Mouse (Mus musculus) kidney, adult 9 months (tissue): ENCODE results near the gene Abca9.

Experiments
- DNase-seq: peaks from one replicate; pipeline ENCODE4 v3.0.0; 2022

Abca9 gene

DNA sequence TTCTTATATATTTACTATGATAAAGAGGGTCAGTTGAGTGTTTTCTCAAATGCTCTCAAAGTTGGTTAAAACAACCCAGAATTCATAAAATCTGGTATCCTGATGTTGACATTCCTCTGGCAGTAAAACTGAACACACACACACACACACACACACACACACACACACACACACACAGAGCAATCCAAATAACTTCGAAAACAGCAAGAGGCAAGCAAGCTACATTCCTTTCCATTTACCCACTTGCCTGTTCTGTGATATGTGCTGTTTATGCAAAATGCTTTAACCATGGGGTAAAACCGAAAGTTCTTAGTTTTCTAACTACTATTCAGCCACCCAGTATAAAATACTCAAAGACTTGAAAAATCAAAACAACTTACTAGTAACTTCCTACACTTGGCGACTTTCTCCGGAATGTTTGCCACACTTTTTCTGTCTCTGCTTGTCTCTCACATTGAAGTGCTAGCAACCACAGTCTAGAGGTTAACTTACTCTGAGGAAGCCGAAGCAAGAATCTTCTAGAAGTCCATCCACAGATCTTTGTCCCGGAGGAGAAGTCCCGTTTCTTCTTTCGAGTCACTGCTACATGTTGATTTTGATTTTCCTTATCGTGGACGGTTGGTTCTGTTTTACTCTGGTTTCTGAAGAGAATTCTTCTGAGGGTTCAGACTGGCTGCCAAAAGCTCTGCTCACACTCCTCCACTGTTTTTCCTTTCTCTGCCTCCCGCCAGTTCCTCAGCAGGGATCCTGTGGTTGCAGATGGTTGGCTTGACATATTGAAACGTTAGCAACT is at the start of gene Abca9:
Gene Abca9, minus strand, starts transcription at position 738 of the 793 bp plus-strand sequence.
- DNase-seq, result peak; percentile 9

DNA sequence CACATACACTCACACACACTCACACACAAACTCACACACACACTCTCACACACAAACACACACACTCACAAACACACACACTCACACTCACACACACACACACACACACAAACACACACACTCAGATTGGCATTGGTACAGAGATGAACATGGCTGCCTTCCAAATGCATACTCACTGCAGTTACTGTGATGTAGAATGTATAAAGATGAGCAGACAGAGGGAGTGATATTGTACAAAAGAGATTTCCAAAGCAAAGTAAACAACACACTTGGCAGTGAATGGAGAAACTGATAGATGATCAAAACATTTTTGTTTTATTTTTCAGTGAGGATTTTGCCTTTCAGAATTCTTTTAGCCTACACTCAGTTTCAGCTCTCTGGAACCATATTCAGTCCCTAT is 49.1 kb upstream of the Abca9 start:
- DNase-seq, result no peak

DNA sequence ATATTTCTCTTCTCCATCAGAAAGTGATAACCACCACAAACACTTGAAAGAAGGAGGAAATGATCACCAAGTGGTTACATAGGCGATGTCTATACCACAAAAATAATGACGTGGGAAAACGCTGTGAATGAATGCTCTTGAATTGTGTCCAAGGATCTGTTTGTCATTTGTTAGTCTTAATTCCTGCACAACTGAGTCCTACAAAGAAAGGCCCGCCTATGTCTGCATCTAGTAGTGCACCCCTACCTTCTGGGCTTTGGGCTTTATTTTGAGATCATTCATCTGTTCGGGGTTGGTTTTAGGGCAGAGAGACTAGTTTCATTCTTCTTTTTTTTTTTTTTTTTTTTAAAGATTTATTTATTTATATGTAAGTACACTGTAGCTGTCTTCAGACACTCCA is 35.9 kb upstream of the Abca9 start:
- no peak for DNase-seq

DNA sequence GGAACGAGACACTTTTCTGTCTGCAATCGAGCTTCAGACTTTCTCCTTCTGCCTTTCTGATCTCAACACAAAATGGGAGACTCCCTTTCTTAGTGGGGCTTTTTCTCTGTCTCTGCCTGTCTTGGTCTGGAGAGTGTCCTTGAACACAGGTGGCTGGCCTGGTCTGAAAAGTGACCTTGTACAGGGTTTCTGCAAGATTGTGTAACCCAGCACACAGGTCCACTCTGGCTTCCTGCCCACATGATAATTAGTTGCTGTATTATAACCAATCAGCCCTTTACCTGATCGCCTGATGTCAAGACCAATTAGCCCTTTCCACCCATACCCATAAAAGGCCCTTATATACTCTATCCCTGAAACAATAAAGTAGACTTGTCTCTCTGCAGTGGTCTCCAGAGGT is 30.9 kb upstream of the Abca9 start:
- DNase-seq, result no peak

DNA sequence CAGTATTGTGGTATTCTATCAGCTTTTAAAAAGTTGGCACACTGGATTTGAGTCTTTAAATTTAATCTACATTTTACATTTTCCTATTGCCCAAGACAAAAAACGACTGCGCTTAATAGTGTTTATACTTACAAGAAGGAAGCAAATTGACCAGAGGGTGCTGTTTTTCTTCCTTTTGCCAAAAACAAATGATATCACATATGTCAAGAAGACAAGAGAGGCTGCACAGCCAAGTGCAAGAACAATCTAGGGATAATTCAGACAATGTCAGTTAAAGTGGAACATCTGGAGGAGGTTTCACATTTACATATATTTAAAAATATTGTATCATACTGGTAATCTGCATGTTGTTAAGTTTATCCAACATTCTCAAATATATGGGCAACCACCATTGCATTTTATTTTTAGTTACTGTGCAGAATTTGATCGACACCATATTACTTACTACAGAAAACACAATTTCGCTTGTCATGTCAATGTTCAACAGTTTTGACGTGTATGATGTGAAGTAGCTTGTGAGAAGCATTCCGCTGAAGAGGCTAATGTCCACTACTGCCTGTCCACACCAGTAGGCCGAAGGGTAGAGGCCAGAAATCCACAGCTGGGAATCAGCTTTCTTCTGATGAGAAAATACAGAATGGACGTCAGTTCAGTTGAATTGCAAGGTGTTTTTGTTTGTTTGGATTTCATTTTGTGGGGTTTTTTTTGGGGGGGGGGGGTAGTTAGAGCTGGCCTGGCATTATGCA is 28.7 kb upstream of the Abca9 start:
- no peak for DNase-seq

DNA sequence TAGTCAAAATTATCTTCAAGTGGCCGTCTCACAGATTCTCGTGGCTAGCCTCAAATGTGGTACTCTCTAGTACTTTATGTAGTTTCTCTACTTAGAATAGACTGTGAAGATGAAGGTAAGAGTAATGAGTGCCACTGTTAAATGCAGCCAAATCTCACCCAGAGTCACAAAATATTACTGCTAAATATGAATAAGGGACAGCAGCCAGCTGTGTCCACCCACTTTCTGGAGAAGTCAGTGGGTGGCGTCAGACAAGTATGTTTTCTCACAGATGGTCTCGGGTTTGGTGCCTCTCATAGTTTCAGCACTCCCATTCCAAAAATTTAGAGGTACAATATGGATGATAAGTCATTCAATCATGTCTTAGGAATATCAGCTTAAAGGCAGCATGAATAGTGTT is 27.3 kb upstream of the Abca9 start:
- no peak for DNase-seq

DNA sequence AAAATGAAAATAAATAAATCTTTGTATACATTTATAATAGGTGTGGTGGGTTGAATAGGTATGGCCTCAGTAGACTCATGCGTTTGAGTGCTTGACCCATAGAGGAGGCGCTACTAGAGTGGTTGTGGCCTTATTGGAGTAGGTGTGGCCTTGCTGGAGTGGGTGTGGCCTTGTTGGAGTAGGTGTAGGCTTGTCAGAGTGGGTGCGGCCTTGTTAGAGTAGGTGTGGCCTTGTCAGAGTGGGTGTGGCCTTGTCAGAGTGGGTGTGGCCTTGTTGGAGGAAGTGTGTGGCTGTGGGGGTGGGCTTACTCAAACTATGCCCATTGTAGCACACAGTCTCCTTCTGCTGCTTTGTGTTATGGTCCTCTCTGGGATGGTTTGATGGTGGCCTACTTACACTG is 3.2 kb upstream of the Abca9 start:
- DNase-seq, result no peak

DNA sequence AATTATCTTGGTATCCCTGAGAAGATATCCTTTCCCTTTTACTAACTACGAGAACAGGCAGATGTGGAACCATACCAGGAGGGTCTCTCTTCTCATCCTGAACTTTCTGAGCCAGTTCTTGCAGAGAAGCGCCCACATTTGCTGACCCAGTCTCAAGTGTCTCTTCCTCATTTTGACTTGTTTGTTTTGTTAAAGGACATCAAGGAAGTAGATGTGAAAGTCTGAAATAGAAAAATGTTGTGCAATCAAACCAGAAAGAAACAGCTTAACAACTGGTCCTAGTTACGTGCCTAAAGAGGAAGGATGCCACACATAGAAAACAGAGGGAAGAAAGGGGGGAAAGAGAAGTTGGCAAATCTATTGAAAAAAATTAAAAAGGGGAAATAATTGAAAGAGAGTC is 2.2 kb downstream of the Abca9 start:
- DNase-seq, result no peak

DNA sequence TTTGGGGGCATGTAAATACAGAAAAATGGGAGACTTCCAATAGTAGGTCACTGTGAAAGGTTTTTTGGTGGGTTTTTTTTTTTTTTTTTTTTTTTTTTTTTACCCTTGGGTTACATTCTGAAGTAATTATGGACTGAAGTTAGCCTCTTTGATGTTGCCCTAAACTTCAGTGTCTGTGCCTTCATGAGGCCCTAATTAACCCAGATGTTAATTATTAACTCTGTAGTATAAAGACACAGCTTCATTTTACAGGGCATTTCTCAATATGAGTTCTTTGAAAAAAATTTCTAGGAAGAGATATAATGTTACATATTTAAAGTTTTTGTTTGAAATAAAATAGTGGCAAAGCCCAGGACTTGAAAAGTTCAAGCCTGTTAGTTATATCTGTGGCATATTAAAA is 2.6 kb downstream of the Abca9 start:
- no peak for DNase-seq

DNA sequence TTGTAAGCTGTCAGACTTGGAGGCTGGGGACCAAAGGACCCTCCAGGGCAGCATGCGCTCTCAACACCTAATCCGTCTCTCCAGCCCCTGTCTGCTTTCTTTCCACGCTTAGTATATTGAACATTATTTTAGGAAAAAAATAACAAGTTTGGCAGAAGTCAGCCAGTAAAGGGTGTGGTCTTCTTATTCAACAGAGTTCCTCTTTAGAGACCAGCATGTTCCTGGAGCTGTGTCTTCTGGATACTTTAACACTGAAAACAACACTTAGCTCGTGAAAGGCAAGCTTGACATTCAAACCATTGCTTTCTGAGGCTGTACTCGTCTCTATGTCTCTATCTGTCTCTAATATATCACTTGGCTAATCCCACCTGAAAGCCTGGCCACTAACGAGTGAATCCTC is 10.9 kb downstream of the Abca9 start:
- DNase-seq, result no peak

DNA sequence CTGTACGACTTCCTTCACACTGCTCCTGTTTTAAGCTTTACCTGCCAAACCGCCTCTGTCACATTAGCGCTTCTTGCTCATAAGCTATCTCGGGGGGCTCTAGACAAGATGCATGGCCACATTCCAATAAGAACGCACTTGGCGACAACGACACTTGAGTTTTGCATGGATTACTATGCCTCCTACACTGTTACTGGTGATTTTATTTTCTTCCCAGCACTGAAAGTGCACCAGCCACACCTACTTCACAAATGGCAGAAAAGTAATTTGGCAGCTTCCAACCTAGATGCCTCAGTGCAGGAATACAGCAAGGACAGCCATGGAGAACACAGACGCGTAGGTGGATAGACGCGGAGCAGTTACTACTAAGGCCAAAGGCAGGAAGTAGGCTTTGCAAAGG is 12.0 kb downstream of the Abca9 start:
- DNase-seq, result no peak

DNA sequence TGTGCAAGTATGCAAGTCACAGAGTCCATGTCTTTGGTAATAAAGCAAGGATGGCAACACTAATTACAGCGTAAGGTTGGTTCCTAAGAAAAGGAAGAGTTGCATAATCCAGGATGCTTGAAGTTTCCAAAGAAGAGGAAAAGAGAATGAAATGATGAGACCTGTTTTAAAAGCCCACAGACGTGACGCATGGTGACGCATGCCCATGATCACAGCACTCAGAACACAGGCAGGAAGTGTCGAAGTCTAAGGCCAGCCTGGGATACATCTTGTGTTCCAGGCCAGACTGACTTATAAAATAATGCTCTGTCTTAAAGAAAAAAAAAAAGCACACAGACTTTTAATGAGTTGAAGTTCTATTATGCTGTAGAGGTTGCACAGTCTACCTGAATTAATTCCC is 20.4 kb downstream of the Abca9 start:
- DNase-seq, result no peak

DNA sequence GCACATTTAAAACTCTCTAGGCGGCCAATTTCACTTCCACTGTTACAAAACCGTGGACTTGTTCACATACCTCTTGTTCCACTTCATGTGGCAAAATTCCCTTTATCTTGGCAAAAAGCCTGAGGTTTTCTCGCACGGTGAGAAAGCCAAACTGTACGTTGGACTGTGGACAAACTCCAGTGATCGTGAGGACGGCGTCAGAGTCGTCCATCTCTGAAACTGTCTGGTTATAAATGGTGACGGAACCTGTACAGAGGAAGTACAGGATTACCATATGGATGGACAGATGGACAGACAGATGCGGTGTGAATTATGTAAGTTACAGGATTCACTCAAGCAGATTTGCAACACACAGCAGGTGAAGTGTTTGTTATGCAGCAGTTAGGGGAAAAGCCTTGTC is 22.6 kb downstream of the Abca9 start:
- peak; percentile 70 for DNase-seq

DNA sequence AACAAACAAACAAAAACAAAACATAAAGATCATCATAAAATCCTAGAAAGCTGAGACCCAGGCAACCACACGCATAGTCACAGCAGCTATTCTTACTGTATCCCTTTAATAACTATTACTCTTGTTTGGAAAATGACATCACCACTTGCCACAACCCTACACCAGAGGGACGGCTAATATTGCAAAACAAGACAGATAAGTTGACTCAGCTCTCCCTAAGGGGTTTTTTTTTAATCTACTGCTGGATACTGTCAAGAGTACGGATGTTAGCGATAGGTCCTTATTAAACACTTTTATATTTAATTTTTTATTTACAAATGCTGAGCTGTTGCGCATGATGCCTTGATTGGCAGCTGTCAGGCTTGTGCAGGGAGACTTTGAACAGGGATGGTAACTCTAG is 37.2 kb downstream of the Abca9 start:
- DNase-seq, result no peak

DNA sequence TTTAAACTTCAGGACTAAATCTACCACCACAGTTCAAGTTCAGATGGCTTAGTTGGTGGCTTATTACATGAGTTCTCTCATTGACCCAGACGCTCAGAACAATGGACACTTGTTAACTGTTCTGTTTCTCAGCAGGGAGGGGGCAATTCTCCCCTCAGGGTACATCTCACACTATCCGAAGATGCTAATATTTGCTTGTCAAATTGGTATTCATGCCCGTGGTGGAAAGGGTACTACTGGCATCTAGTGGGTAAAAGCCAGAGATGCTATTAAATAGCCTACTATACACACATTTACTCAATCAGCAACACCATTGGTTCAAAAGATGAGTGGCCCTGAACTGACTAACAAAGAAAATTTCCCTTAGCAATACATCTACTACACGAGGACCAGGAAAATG is 56.9 kb downstream of the Abca9 start:
- DNase-seq, result no peak

DNA sequence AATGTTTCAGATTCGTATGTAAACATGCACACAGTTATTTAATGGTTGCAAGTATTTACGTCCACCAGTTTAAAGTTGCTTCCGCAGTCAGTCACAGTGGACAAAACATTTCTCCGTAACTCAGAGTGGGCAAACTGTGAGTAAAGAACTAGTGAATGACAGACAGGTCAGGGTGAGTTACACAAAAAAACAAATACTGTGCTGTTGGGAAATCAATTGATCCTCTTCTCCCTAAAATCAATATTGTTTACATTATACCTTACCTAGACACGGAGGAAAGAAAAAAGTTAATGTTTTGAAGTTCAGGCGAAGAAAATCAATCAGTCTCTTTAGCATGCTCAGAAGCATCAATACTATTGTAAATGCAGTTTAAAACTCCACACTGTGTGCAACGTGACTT is 66.6 kb downstream of the Abca9 start:
- no peak for DNase-seq

DNA sequence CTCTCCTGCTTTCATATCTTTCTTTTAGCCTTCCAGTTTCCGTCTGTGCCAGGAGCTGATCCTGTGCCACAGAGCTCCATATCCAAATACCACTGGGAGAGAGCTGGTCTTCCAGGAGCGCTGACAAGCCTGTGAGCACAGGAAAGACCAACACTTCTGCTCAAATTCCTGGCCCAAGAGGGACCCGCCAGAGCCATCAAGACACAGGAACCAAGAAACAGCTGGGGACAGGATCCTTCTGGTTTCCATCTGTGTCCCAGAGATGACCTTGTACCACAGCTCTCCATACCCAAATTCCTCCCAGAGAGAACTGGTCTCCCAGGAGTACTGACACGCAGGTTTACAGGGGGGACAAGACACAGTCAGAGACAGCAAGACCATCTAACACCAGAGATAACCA is 69.1 kb downstream of the Abca9 start:
- peak; percentile 5 for DNase-seq

DNA sequence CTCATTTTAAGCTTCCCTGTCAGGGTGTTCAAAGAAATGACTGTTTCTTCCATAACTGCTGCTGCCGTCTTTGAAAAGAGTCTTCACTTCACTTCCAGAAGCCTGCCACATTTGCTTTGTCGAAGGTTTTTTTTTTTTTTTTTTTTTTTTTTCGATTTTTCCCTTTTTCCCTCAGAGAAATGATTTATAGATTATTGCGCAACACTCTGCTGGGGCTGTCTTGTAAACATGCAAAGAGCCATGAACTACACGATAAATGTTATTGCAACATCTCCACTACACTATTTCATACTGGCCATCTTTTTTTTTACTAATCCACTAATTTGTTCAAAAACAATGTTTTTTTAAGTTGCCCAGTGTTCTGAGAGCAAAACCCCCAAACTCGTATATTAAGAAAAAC is 70.5 kb downstream of the Abca9 start:
- DNase-seq, result no peak

DNA sequence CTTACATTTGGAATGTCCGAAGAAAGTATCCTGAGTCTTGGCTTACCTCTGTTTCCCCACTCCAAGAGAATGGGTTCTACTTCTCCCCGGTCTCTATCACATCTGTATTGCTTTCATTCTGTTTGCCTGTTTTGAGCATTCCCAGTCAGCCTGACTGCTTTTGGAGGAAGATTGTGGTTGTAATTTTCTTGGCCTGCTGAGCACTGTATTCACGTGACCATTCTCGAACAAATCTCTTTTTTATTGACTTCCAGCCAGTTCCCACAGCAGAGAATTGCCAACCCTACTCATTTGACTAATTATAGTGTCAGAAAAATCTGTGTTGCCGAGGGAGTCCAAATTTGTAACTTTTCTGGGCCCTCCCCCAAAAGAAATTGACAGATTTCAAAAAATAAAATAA is 72.1 kb downstream of the Abca9 start, which contains the start of gene Abca8a:
Gene Abca8a, minus strand, starts transcription at position 121 of the 400 bp plus-strand sequence.
- DNase-seq, result peak; percentile 34

DNA sequence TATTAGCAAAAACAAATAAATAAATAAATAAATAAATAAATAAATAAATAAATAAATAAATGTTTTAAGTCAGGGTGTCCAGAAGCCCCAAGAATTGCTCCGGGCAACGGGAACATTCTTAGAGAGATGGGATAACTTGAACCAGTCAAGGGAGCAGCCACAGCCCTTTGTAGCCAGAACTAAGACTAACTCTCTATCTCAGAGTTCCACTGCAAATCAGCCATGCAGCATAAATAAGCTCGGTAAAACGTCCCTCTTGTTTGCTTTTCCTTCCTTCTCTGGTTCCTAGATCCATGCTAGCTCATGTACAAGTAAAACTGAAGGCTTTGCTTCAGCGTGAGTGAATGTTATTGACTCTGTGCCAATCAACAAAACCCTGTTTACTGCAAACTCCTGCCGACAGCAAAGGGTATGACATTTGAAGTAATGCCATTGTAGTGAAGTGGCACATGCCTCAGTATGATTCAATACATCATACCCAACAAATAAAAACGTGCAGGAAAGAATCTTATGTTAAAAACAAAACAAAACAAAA is 73.1 kb downstream of the Abca9 start:
- no peak for DNase-seq

DNA sequence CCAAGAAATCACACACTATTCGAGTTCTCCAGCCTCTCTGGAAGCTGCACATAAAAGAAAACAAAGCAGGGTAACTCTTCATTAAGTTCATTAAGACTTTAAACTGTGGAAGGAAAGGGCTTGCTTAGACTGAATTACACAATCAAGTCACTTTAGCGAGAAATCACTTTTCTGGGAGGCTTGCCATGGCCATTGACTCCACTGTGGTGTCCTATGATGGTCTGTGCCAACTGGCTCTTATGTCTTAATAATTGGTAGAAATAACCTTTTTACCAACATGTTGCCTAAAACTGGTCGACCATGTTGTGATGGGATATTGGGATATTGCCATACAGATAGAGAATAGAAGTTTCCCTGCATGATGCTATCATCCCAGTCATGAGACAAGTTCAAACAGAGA is 73.8 kb downstream of the Abca9 start:
- DNase-seq, result peak; percentile 11

DNA sequence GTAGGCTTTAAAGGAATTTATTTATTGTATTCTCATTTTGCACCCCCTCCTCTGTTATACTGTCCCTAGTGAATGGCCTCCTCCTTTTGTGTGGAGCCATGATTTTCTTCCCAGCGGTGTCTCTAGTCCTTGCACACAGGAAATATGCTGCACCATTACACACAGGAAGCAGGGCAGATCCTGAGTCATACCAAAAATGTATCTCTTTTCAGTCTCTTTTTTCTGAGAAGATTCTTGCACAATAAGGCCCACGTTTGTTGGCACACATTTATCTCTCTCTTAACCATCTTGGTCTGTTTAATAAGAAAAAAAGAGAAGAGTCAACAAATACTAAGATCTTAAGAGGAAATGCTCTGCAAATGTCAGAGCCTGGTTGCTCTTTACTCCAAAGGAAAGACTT is 76.7 kb downstream of the Abca9 start:
- no peak for DNase-seq

DNA sequence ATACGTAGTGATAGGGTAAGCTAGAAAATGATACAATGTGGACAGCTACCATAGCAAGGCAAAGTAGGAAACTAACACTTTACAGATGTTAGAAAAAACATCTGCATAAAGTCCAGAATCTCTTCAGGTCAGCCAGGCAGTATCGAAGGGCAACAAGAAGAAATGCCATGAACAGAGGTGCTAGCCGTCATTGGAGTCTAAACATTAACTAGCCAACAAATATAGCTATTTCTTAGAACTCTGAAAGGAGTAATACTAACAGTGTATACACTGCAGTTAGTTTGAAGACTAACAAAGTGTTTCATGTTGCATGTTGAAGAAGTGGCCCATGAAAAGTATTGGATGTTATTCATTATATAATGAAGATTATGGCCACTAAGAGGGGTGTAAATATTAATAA is 95.8 kb downstream of the Abca9 start:
- no peak for DNase-seq

DNA sequence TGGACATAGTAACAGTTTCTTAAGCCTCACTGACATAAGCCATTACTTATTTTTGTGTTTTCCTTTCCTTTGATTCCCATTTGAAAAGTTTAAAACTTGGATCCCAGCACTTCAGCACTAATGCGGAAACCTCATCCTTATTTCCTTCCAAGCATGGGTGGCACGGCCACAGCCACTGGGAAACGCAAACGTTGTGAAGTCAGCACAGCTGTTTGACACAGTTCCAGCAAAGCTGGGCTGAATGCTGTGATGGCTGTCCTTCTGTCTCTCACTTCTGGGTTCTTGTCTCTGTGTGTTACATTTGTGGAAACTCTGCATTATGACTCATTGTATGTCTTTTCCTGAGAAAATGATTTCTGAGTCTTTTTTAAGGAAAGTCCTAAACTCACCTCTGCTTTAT is 107.0 kb downstream of the Abca9 start:
- DNase-seq, result no peak
